Mouse (Mus musculus): ENCODE results near the gene Tmtc2. TPM values are rescaled to one million over a fixed set of nuclear protein-coding genes. Genes with fewer than 3 reads are reported as not detected.

Gene Tmtc2
- total and polyA plus RNA-seq, 3 experiments: not detected

DNA sequence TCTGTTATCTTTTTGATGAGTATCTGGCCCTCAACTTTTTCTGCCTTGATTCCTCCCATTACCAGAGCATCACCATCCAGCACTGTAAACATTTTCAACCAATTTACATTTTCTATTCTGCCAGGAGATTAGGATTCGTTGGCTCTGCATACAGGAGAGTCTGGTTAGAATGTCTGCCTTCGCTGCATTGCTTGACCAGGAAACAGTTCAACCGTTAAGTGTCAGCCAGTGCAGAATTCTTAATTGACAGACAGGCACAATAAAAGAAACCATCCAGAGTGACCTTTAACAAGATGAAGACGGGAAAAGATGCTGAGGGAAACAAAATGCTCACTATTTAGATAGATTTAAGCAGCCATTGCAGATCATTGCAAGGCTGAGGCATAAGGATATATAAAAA is 87.3 kb downstream of the Tmtc2 start:
- in situ Hi-C loops (cut with MboI; ENCODE audit: low pct_ligation_motif_present, low pct_unique_long_range_greater_than_20kb, low sequenced_read_pairs): no loop called here
- no peak overlapping the region for H3K27ac ChIP-seq (ENCODE audit: insufficient read depth, low read depth)
- no peak overlapping the region for H3K4me2 ChIP-seq (ENCODE audit: insufficient read depth, low read depth, poor library complexity, severe bottlenecking)
- dilution Hi-C loops (cut with MboI; ENCODE audit: extremely low pct_ligation_motif_present, extremely low pct_unique_long_range_greater_than_20kb, low sequenced_read_pairs): no loop called here
- H3K9me3 ChIP-seq (replicated peaks; ENCODE audit: low read length): peaks cover 36% of the 10 kb centered on the region
- no peak for DNase-seq (ENCODE audit: extremely low read depth)
- no peaks in the 10 kb centered on the region for H3K79me2 ChIP-seq (replicated peaks; ENCODE audit: control insufficient read depth, extremely low read depth, insufficient read depth, poor library complexity, severe bottlenecking)
- no peaks in the 10 kb centered on the region for H3K27me3 ChIP-seq (replicated peaks)
- TF ChIP-seq ELF1 (IDR thresholded peaks at IDR 0.05; ENCODE audit: low read depth, low read length) (no peak), POLR2A (IDR thresholded peaks at IDR 0.05; ENCODE audit: low read depth, low read length) (no peak)
- H3K9ac ChIP-seq (ENCODE audit: insufficient read depth, low read depth): no peak overlapping the region
- no peaks in the 10 kb centered on the region for H3K36me3 ChIP-seq (replicated peaks in 1 of 2; ENCODE audit: control insufficient read depth in 1 of 2, insufficient read depth in 1 of 2, low read length in 1 of 2)
- H3K4me3 ChIP-seq (replicated peaks in 1 of 3; ENCODE audit: low read depth in 2 of 3, low read length in 2 of 3, poor library complexity in 1 of 3): no peak overlapping the region
- H3K4me1 ChIP-seq (ENCODE audit: control insufficient read depth in 1 of 2, insufficient read depth in 2 of 2): no peaks in the 10 kb centered on the region

DNA sequence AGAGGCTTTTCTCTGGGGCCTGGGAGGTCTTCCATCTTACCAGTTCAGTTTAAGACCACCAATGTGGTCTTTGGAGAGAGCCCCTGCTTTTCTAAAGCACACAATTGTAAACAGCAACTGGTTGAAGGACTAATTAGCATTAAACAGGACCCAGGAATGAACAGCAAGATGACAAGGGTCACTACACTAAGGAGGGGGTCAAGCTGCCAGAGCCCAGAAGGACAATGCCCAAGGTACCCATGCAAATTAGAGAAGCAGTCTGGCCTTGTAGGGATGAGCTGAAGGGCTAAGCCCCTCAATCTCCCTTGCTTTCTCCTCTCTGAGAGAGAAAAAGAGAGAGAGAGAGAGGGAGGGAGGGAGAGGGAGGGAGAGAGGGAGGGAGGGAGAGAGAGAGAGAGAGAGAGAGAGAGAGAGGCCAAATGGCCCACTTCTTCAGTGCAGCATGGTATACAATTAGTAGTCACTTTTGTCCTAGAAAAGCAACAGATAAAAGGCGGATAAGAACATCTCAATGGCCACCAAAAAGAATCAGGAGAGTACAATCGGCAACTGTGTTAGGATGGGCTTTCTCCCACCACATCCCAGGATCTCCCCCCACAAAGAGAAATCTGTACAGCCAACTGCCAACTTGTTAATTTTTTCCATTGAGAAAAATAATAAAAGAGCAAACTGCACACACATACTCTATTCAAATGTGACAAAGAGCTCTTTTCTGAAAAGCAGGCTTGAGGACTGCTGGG is 89.7 kb downstream of the Tmtc2 start:
- no peaks in the 10 kb centered on the region for H3K27me3 ChIP-seq (replicated peaks)
- dilution Hi-C loops (cut with MboI; ENCODE audit: extremely low pct_ligation_motif_present, extremely low pct_unique_long_range_greater_than_20kb, low sequenced_read_pairs): no loop called here

DNA sequence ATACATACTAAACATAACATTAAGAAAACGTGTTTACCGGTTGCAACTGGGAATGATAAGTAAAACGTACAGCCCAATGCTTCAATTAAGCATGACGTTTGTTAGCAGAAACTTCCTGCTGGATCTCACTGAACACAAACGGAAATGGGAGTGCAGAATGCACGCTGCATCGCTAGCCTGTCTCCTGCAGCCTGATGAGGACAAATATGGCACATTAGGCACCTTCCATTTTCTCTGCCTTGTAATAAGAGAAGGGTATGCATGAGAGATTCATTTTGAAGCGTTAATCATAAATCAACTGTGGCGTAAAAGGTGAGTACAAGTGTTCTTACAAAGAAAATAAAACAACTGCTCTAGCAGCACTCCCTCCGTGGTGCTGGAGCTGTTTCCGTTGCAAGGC is 94.5 kb downstream of the Tmtc2 start:
- H3K27ac ChIP-seq (ENCODE audit: insufficient read depth, low read depth): no peak overlapping the region
- H3K4me3 ChIP-seq (replicated peaks in 1 of 3; ENCODE audit: low read depth in 2 of 3, low read length in 2 of 3, poor library complexity in 1 of 3): no peak overlapping the region
- no peaks in the 10 kb centered on the region for H3K79me2 ChIP-seq (replicated peaks; ENCODE audit: control insufficient read depth, extremely low read depth, insufficient read depth, poor library complexity, severe bottlenecking)
- no peaks in the 10 kb centered on the region for H3K4me1 ChIP-seq (ENCODE audit: control insufficient read depth in 1 of 2, insufficient read depth in 2 of 2)
- dilution Hi-C loops (cut with MboI; ENCODE audit: extremely low pct_ligation_motif_present, extremely low pct_unique_long_range_greater_than_20kb, low sequenced_read_pairs) (no loop called here), in situ Hi-C loops (cut with MboI; ENCODE audit: low pct_ligation_motif_present, low pct_unique_long_range_greater_than_20kb, low sequenced_read_pairs) (no loop called here)
- H3K4me2 ChIP-seq (ENCODE audit: insufficient read depth, low read depth, poor library complexity, severe bottlenecking): no peak overlapping the region
- no peaks in the 10 kb centered on the region for H3K27me3 ChIP-seq (replicated peaks)
- no peaks in the 10 kb centered on the region for H3K36me3 ChIP-seq (replicated peaks in 1 of 2; ENCODE audit: control insufficient read depth in 1 of 2, insufficient read depth in 1 of 2, low read length in 1 of 2)
- DNase-seq (ENCODE audit: extremely low read depth): no peak
- H3K9ac ChIP-seq (ENCODE audit: insufficient read depth, low read depth): no peak overlapping the region
- TF ChIP-seq MAX (IDR thresholded peaks at IDR 0.05; ENCODE audit: low read length): no peak
- TF ChIP-seq UBTF (IDR thresholded peaks at IDR 0.05; ENCODE audit: low read depth, low read length): no peak
- TF ChIP-seq RCOR1 (conservative IDR thresholded peaks at IDR 0.05; ENCODE audit: low read depth, low read length): no peak
- TF ChIP-seq RAD21 (IDR thresholded peaks at IDR 0.05; ENCODE audit: low read depth, low read length): no peak
- no peak for TF ChIP-seq CHD1 (IDR thresholded peaks at IDR 0.05; ENCODE audit: low read depth, low read length)
- no peak for TF ChIP-seq CHD2 (IDR thresholded peaks at IDR 0.05; ENCODE audit: low read length)
- no peak for TF ChIP-seq ZC3H11A (IDR thresholded peaks at IDR 0.05; ENCODE audit: low read depth, low read length)
- TF ChIP-seq PAX5 (IDR thresholded peaks at IDR 0.05; ENCODE audit: low read length): no peak
- no peak for TF ChIP-seq E2F4 (IDR thresholded peaks at IDR 0.05; ENCODE audit: insufficient replicate concordance, low read depth, low read length)
- TF ChIP-seq CTCF (conservative IDR thresholded peaks at IDR 0.05 in 1 of 2, IDR thresholded peaks at IDR 0.05 in 1 of 2; ENCODE audit: low read depth in 2 of 2, low read length in 2 of 2): no peak
- TF ChIP-seq NRF1 (IDR thresholded peaks at IDR 0.05; ENCODE audit: low read depth, low read length): no peak
- TF ChIP-seq POLR2A (IDR thresholded peaks at IDR 0.05; ENCODE audit: low read depth, low read length): no peak
- TF ChIP-seq SMC3 (IDR thresholded peaks at IDR 0.05; ENCODE audit: low read depth, low read length): no peak
- no peak for TF ChIP-seq USF2 (conservative IDR thresholded peaks at IDR 0.05; ENCODE audit: low read depth, low read length)
- TF ChIP-seq MEF2A (IDR thresholded peaks at IDR 0.05; ENCODE audit: borderline replicate concordance, low read depth, low read length): no peak
- no peak for TF ChIP-seq TBP (conservative IDR thresholded peaks at IDR 0.05; ENCODE audit: low read depth, low read length)
- no peak for TF ChIP-seq KAT2A (IDR thresholded peaks at IDR 0.05; ENCODE audit: insufficient replicate concordance, low read length)
- peaks cover 49% of the 10 kb centered on the region for H3K9me3 ChIP-seq (replicated peaks; ENCODE audit: low read length)

More for the DNA sequence above, 89.7 kb downstream of the Tmtc2 start:
- no peaks in the 10 kb centered on the region for H3K36me3 ChIP-seq (replicated peaks in 1 of 2; ENCODE audit: control insufficient read depth in 1 of 2, insufficient read depth in 1 of 2, low read length in 1 of 2)
- H3K4me2 ChIP-seq (ENCODE audit: insufficient read depth, low read depth, poor library complexity, severe bottlenecking): no peak overlapping the region
- in situ Hi-C loops (cut with MboI; ENCODE audit: low pct_ligation_motif_present, low pct_unique_long_range_greater_than_20kb, low sequenced_read_pairs): no loop called here
- no peak overlapping the region for H3K27ac ChIP-seq (ENCODE audit: insufficient read depth, low read depth)
- H3K9me3 ChIP-seq (replicated peaks; ENCODE audit: low read length): peaks cover 40% of the 10 kb centered on the region
- no peak overlapping the region for H3K9ac ChIP-seq (ENCODE audit: insufficient read depth, low read depth)
- H3K4me1 ChIP-seq (ENCODE audit: control insufficient read depth in 1 of 2, insufficient read depth in 2 of 2): no peaks in the 10 kb centered on the region
- no peak overlapping the region for H3K4me3 ChIP-seq (replicated peaks in 1 of 3; ENCODE audit: low read depth in 2 of 3, low read length in 2 of 3, poor library complexity in 1 of 3)
- no peak for DNase-seq (ENCODE audit: extremely low read depth)
- TF ChIP-seq MXI1 (IDR thresholded peaks at IDR 0.05; ENCODE audit: low read depth, low read length) (no peak), CHD2 (IDR thresholded peaks at IDR 0.05; ENCODE audit: low read length) (no peak), POLR2A (IDR thresholded peaks at IDR 0.05; ENCODE audit: low read depth, low read length) (no peak), ETS1 (conservative IDR thresholded peaks at IDR 0.05; ENCODE audit: low read depth, low read length) (no peak), ZKSCAN1 (IDR thresholded peaks at IDR 0.05; ENCODE audit: borderline replicate concordance, low read depth, low read length) (no peak)
- no peaks in the 10 kb centered on the region for H3K79me2 ChIP-seq (replicated peaks; ENCODE audit: control insufficient read depth, extremely low read depth, insufficient read depth, poor library complexity, severe bottlenecking)

Data from CH12.LX (cell line).